ENCODE assay signal across 8 mouse cellular contexts in the genomic region with DNA sequence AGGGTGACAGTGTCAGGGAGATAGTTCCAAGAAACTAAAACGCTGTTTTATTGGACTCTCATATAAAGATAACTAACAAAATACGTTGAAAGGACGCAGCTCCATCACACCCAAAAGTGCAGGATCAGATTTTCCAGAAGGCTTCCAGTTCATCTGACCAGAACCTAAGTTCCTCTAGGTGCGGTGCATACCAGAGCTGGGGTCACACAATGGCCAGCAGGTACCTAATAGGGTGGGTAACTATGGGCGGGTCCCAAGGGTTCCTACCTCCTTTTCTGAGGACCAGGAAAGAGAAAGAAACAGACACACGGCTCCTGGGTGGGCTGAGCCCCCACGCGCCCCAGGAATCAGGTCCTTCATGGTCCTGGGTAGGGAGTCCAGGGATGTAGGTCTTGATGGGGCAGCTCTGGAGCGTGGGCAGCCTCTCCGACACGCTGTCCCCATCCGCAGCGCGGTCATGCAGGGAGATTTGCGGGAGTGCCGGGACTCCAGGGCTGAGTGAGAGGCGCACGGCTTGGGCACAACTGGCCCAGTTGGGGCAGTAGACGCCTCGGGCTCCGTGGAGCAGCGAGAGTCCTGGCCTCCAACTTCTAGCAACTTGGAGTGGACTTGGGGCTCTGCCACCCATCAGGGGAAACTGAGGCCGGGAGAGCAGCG. TPM values are rescaled to one million over a fixed set of nuclear protein-coding genes. Genes with fewer than 3 reads are reported as not detected.
DNase-seq lines count a peak whose midpoint lies in the region; ATAC-seq lines count a peak whose summit lies in the region.

No protein-coding gene starts in this region.

- H3K4me2 ChIP-seq in limb, embryonic 12.5 days = peak overlapping the region; percentile 94
- H3K4me2 ChIP-seq in neural tube, embryonic 14.5 days (ENCODE audit: low read depth, low read length) = peak overlapping the region; percentile 96

- H3K36me3 ChIP-seq in limb, embryonic 12.5 days = no peaks in the 10 kb centered on the region
- H3K36me3 ChIP-seq in neural tube, embryonic 14.5 days (ENCODE audit: control insufficient read depth, insufficient read depth, low read length) = no peaks in the 10 kb centered on the region

- peak; percentile 29; the same call in 1 of the 2 replicates for ATAC-seq in limb, embryonic 12.5 days (ENCODE audit: insufficient number of reproducible peaks, insufficient read depth, low FRiP score, low TSS enrichment, low read depth)
- peak; percentile 44 for ATAC-seq in neural tube, embryonic 14.5 days (ENCODE audit: low read depth)

- H3K9me3 ChIP-seq in limb, embryonic 12.5 days = no peaks in the 10 kb centered on the region
- no peaks in the 10 kb centered on the region for H3K9me3 ChIP-seq in neural tube, embryonic 14.5 days (ENCODE audit: control insufficient read depth, low read length)

- peaks cover 3% of the 10 kb centered on the region; the same call in 1 of the 2 replicates for H3K27me3 ChIP-seq in limb, embryonic 12.5 days
- H3K27me3 ChIP-seq in neural tube, embryonic 14.5 days (ENCODE audit: control insufficient read depth, insufficient read depth, low read length) = no peaks in the 10 kb centered on the region

- intact Hi-C loops in gastrocnemius, postnatal 14 days (cut with DNase I; ENCODE audit: low total_unique reads) = no loop called here
- intact Hi-C loops in left cerebral cortex, postnatal 36 days (cut with DNase I) = no loop called here

- peak overlapping the region; percentile 69 for H3K4me3 ChIP-seq in limb, embryonic 12.5 days (replicated peaks)
- H3K4me3 ChIP-seq in neural tube, embryonic 14.5 days (ENCODE audit: low read depth, low read length) = peak overlapping the region; percentile 67

- H3K9ac ChIP-seq in limb, embryonic 12.5 days (replicated peaks) = peak overlapping the region; percentile 77
- peak overlapping the region; percentile 63 for H3K9ac ChIP-seq in neural tube, embryonic 14.5 days (replicated peaks; ENCODE audit: low read depth, low read length)

- H3K27ac ChIP-seq in limb, embryonic 12.5 days = no peak overlapping the region; the same call in 1 of the 2 replicates
- H3K27ac ChIP-seq in neural tube, embryonic 14.5 days (ENCODE audit: low read depth, low read length) = no peak overlapping the region

- 11% methylated on average over 24 of the region's 24 CpGs for WGBS in limb, embryonic 12.5 days
- WGBS in neural tube, embryonic 14.5 days = 12% methylated on average over 24 of the region's 24 CpGs

- peaks cover 15% of the 10 kb centered on the region for H3K4me1 ChIP-seq in limb, embryonic 12.5 days (replicated peaks)
- H3K4me1 ChIP-seq in neural tube, embryonic 14.5 days (ENCODE audit: control insufficient read depth, insufficient read depth, low read length) = no peaks in the 10 kb centered on the region

- peak; percentile 33 for DNase-seq in gastrocnemius, postnatal 14 days
- DNase-seq in gastrocnemius, adult 18-20 months (ENCODE audit: low spot score) = no peak
- DNase-seq in urinary bladder, postnatal 25 days (ENCODE audit: low spot score) = peak; percentile 13
- no peak for DNase-seq in urinary bladder, postnatal 4 days (ENCODE audit: low spot score in 2 of 2)
- DNase-seq in adrenal gland, adult 2 months = no peak
- DNase-seq in left cerebral cortex, postnatal 36 days (ENCODE audit: low spot score in 2 of 2) = no peak

RNA-seq across cellular contexts. Expression of a gene that starts 0.8 kb away (rescaled TPM):
- 10 to 100 TPM; 36.3 to 45.9 TPM for total RNA-seq in gastrocnemius, postnatal 14 days (2021)
- total RNA-seq in gastrocnemius, adult 18-20 months (2021) = 10 to 100 TPM; 57.7 to 80.4 TPM
- 7.5 and 8.0 TPM in 2 replicates for polyA plus RNA-seq in limb, embryonic 12.5 days (2016; fragmentation: Nextera tagmentation; extraction: Ambion mirVana)
- 7.4 and 9.6 TPM in 2 replicates for polyA plus RNA-seq in neural tube, embryonic 14.5 days (2014; fragmentation: Nextera tagmentation; extraction: Ambion mirVana)
- total RNA-seq in adrenal gland, adult 2 months (2021) = 100 to 1,000 TPM in 1 of 2 experiments, 10 to 100 TPM in 1; 32.6 to 122 TPM
- polyA plus RNA-seq in adrenal gland, adult 2 months (2012; rRNA removed) = 39.2 and 91.2 TPM in 2 replicates
- 100 to 1,000 TPM; 123 to 148 TPM for total RNA-seq in left cerebral cortex, postnatal 36 days (2021)

Comparison
In these comparisons a context has a peak if more than half of its experiments do, and no peak if none do; other contexts are left out.
1. DNase-seq: peak in gastrocnemius, postnatal 14 days (single experiment) and urinary bladder, postnatal 25 days (single experiment); none in gastrocnemius, adult 18-20 months (single experiment), urinary bladder, postnatal 4 days (0 of 2), adrenal gland, adult 2 months (single experiment) and left cerebral cortex, postnatal 36 days (0 of 2).